Mouse (Mus musculus) erythroblast, embryonic 14.5 days (primary cell): Measurements from ENCODE around the gene LTO1.

Experiments
- GATA1 ChIP-seq: IDR thresholded peaks from 2 replicates; pipeline ENCODE4 v1.6.1; 2012; ENCODE audit warnings: low read length, inconsistent platforms, mixed read lengths
- TAL1 ChIP-seq: IDR thresholded peaks from 3 replicates; pipeline ENCODE4 v1.6.1; 2012; ENCODE audit warnings: low read length, inconsistent platforms, mixed read lengths

- TF ChIP-seq TAL1 (no peak), GATA1 (no peak)
Measured at GRCm38 (mm10) chr7:144873160-144873559, 41.7 kb upstream of the LTO1 start.
